Mouse (Mus musculus) bone marrow macrophage, adult 2 months (primary cell): ENCODE data around the gene Ppme1.

ENCODE experiments used
- CTCF ChIP-seq: IDR thresholded peaks from 2 replicates; pipeline ENCODE4 v1.5.1; 2012; ENCODE audit warnings: low read depth, mild to moderate bottlenecking, low read length, moderate library complexity
- POLR2A ChIP-seq: IDR thresholded peaks from 2 replicates; pipeline ENCODE4 v1.6.1; 2012; ENCODE audit warnings: mild to moderate bottlenecking, low read depth, low read length, borderline replicate concordance

DNA sequence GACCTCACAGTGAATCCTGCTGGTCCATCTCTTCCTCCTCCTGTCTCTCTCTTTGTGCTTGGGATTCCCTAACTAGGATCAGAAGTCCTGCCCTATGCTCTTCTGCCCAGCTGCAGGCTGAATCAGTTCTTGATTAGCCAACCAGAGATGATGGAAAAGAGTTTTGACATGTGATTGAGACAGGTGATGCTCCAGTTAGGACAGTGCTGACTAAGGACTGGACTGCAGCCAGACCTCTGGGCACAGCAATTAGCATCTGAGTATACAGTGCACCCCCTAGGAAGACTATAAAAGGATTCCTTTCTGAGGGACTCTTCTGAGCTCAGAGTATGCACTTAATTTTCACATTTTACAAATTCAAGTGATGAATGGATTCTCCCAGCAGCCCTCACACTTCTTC, 9.1 kb upstream of the Ppme1 start:
- TF ChIP-seq CTCF, result no peak
- no peak for TF ChIP-seq POLR2A
